Mouse (Mus musculus) frontal cortex, postnatal 36 days (tissue): Measurements from ENCODE around the gene Fhl2.
"Not testable (repeated sequence)": the region's sequence is repeated elsewhere in the genome, so short reads cannot be mapped to it uniquely, and the experiment has no call there.

Experiments
- DNase-seq, 2 experiments: peaks; one replicate each; pipeline ENCODE4 v3.0.0; 2022; ENCODE audit warnings: low spot score in 2 of 2

The Fhl2 gene

GRCm38 (mm10) chr1:43192471-43192870, 4.3 kb downstream of the Fhl2 start:
- DNase-seq, result no peak

GRCm38 (mm10) chr1:43191078-43191477, 5.7 kb downstream of the Fhl2 start:
- peak in 1 of 2 experiments; percentile 26 for DNase-seq

GRCm38 (mm10) chr1:43188893-43189292, 7.9 kb downstream of the Fhl2 start:
- not testable (repeated sequence) for DNase-seq

- DNase-seq, result no peak
Measured at GRCm38 (mm10) chr1:43186334-43186733, 10.4 kb downstream of the Fhl2 start.

GRCm38 (mm10) chr1:43180912-43181311, 15.9 kb downstream of the Fhl2 start:
- DNase-seq, result no peak

DNA sequence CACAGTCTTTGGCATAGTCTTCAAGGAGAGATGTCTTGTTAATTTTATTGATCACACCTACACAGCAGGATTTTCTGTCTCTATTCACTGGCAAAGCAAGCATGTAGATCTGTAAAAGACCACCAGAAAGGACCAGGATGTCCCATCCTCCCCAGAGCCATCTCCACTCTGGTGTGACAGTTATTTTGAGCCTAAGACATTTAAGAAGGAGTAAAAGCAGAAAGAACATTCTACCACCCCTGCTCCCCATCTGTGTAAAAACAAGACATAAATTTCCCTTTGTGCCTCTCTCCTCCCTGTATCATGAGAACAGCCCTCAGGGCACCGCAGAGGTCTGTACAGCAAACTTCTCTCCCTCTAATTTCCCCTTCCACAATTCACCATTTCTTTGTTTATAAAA, 18.0 kb downstream of the Fhl2 start:
- DNase-seq, result peak in 1 of 2 experiments; percentile 76

DNA sequence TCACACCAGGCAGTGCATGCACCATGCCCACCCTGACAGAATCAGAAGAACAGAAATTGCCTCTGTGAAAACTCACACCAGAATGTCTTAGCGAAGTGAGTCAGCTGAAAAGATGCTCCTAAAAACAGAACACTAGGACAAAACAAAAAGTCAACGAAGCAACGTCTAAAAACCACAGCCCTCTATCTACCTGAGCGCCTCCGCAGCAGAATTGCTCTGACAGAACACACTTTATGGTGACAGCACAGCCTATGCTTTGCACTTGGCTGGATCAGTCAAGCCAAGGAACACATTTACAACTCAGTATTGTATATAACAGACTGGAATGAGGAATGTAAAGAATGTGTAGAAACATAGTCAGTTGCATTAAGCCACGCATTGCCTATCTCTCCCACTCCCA, 18.4 kb downstream of the Fhl2 start:
- peak; percentile 52 to 74 for DNase-seq

- no peak for DNase-seq
Measured at GRCm38 (mm10) chr1:43173283-43174226, 23.2 kb downstream of the Fhl2 start.

DNA sequence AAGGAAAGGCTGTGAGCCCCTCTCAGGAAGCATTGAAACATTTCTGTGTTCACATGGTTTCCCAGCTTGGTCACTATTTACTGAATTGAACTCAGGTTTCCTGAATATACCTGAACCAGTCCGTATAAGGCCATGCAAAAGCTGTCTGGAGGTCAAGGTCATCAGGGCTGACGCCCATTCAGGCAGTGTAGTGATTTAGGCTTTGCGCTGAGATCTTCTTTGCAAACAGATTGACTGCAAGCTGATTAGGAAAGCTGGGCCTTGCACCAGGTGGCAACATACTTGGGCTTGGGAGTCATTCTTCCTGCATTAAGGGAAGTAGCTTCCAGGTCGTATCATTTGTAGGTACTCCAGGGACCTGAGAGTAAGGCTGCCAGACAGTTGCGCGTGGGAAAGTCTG, 25.0 kb downstream of the Fhl2 start:
- DNase-seq, result no peak

DNA sequence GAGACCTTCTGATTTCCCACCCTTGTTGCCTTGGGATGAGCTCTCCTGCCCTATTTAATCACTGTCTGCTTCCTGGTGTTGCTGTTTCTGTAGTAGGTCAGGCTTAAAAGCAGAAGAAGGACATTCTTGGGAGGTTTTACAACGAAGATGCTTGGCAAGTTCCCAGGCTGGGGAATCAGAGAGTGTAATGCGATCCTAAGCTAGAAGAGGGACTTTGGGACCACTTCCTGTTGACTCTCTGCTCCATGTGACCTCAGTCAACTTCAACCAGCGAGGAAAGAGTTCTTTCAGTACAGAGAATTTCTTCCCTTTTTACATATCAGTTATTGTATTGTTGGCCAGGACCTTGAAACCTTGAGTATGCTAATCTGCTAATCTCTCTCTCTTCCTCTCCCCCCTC, 25.7 kb downstream of the Fhl2 start:
- DNase-seq, result no peak

DNA sequence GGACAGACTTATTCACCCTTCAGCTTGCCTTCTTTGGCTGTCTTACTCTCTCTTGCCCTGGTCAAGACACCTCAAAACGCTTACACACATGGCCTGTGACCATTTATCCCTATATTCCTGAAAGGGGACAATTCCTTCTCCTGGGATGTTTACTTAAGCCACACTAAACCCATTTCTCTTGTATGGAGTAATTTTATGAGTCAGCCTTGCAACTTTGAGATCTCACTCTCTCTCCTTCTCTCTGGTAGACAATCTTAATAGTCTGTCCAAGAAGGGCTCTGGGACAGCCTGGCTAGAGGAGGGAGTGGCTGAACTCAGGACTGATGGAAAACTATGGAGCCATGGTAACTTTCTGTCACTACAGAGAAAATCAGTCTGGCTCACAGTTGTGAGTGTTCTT, 27.1 kb downstream of the Fhl2 start:
- DNase-seq, result no peak

- DNase-seq, result no peak
Measured at GRCm38 (mm10) chr1:43169227-43169626, 27.6 kb downstream of the Fhl2 start.

GRCm38 (mm10) chr1:43168618-43169017, 28.2 kb downstream of the Fhl2 start:
- no peak for DNase-seq

- no peak for DNase-seq
Measured at GRCm38 (mm10) chr1:43168026-43168425, 28.8 kb downstream of the Fhl2 start.

- DNase-seq, result no peak
Measured at GRCm38 (mm10) chr1:43164582-43164981, 32.2 kb downstream of the Fhl2 start.

- DNase-seq, result peak; percentile 73 to 78
Measured at GRCm38 (mm10) chr1:43163467-43164418, 33.0 kb downstream of the Fhl2 start.

DNA sequence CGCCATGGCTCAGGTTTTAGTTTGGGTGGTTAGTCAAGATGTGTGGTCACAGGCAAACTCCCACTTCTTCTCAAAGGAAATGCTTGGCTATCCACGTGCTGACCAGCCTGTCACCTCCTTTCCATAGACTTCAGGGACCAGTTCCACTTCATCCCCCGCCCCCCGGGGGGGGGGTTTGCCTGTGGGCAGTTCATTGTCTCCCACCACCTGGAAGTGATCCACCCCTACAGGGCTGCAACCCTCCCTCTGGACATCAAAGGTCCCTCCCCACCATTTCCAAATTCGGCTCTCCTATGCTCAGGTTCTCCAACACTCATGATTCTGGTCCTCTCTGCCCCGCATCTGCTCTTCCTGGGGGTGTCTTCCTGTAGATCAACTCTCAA, 33.7 kb downstream of the Fhl2 start:
- no peak for DNase-seq

DNA sequence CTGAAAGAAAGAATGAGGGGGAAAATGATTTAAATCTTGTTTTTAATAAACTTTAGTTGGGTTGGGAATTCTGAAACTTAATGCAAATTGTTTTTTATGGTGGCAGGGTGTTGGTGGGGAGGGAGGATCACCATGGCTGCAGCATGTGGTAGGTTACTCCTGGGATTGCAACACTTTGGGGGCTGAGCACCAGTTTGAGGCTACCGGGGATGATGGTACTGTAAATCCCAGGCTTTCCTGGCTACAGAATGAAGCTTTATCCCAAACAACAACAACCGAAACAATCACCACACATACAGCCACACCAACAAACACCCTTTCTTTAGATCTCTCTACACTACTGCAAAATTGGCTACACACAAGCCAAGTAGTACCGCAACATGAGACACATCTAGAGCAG, 34.4 kb downstream of the Fhl2 start:
- no peak for DNase-seq

DNA sequence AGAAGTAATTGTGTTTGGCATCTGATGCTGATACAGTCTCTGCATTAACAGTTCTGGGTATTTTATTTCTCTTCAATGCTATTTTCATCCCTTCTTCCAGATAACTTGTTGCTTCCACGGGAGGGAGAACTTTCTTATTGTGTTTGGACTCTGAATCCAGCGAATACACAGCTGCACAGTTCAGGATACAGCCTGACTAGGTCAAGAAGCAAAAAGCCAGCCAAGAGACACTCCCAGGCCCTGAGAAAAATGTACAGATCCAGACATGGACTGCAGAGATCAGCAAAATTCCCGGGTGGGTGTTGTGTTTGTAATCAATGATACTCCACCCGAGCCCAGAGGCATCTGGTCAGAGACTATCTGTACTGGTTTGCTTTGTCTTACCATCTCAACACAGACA, 37.4 kb downstream of the Fhl2 start:
- DNase-seq, result no peak

GRCm38 (mm10) chr1:43157907-43158306, 38.9 kb downstream of the Fhl2 start:
- DNase-seq, result no peak

DNA sequence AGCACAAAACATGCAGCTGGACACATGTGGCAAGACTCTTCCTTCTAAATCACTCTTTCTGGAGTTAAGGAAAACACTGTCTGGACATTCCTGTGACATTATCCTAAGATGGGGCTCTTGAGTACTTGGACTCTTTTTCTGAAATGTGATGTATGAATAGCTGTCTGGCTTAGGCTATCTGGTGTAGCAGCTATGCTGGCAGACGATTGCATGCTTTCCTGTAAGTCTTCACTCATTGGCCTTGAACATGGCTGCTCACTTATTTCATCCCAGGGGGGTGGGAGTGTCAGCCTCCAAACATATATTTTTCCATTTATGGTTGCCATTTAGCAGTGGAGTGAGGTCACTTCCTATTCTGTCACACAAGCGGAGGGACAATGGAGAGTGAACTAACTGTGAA, 42.3 kb downstream of the Fhl2 start:
- DNase-seq, result no peak

- DNase-seq, result no peak
Measured at GRCm38 (mm10) chr1:43153538-43153937, 43.2 kb downstream of the Fhl2 start.
